Mouse (Mus musculus) myocyte (in vitro differentiated cells): ENCODE measurements around the gene 2700081O15Rik. TPM values are rescaled to one million over a fixed set of nuclear protein-coding genes. Genes with fewer than 3 reads are reported as not detected.

Experiments
- H3K27me3 ChIP-seq: one replicate; pipeline ENCODE4 v1.6.1; 2011; ENCODE audit not compliant: control insufficient read depth, insufficient read depth, insufficient read length
- H3K36me3 ChIP-seq: one replicate; pipeline ENCODE4 v1.6.1; 2011; ENCODE audit not compliant: control insufficient read depth, insufficient read depth
- H3K4me2 ChIP-seq: one replicate; pipeline ENCODE4 v1.6.1; 2011; ENCODE audit warnings: low read depth, control low read depth
- H3K4me3 ChIP-seq: one replicate; pipeline ENCODE4 v1.5.1; 2011; ENCODE audit warnings: mild to moderate bottlenecking, control low read depth, moderate library complexity
- H3K79me2 ChIP-seq: one replicate; pipeline ENCODE4 v1.6.1; 2011; ENCODE audit not compliant: control insufficient read depth, insufficient read depth
- H3ac ChIP-seq: one replicate; pipeline ENCODE4 v1.6.1; 2011; ENCODE audit not compliant: control insufficient read depth, insufficient read length
- CEBPB ChIP-seq: IDR thresholded peaks from 2 replicates; pipeline ENCODE4 v1.6.1; 2011; ENCODE audit warnings: mild to moderate bottlenecking, moderate library complexity; ENCODE audit not compliant: poor library complexity, insufficient read depth, severe bottlenecking
- E2F4 ChIP-seq: IDR thresholded peaks from one replicate; pipeline ENCODE4 v1.6.1; 2011; ENCODE audit warnings: mild to moderate bottlenecking, control low read depth, moderate library complexity; ENCODE audit not compliant: insufficient read depth
- MAX ChIP-seq: IDR thresholded peaks from one replicate; pipeline ENCODE4 v1.6.1; 2011; ENCODE audit warnings: low read depth, mild to moderate bottlenecking, control low read depth
- MYOD1 ChIP-seq, 3 experiments: IDR thresholded peaks; one replicate each; pipeline ENCODE4 v1.6.1; 2011; ENCODE audit warnings: control low read depth in 2 of 3, low read depth in 2 of 3, mild to moderate bottlenecking in 2 of 3, moderate library complexity in 1 of 3; ENCODE audit not compliant: insufficient read length in 2 of 3, control insufficient read depth in 1 of 3
- MYOG ChIP-seq, 3 experiments: IDR thresholded peaks; one replicate each; pipeline ENCODE4 v1.6.1; 2011; ENCODE audit warnings: control low read depth in 2 of 3, low read depth in 2 of 3, mild to moderate bottlenecking in 2 of 3; ENCODE audit not compliant: insufficient read length in 2 of 3, control insufficient read depth in 1 of 3, insufficient read depth in 1 of 3
- POLR2A ChIP-seq: IDR thresholded peaks from one replicate; pipeline ENCODE4 v1.6.1; 2011; ENCODE audit warnings: low read depth, mild to moderate bottlenecking, control low read depth, moderate library complexity; ENCODE audit not compliant: insufficient read length
- POLR2AphosphoS2 ChIP-seq: IDR thresholded peaks from one replicate; pipeline ENCODE4 v1.6.1; 2011; ENCODE audit warnings: low read depth, control low read depth; ENCODE audit not compliant: insufficient read length
- REST ChIP-seq: IDR thresholded peaks from one replicate; pipeline ENCODE4 v1.6.1; 2011; ENCODE audit warnings: mild to moderate bottlenecking, control low read depth, moderate library complexity; ENCODE audit not compliant: insufficient read depth, insufficient read length
- SRF ChIP-seq: IDR thresholded peaks from one replicate; pipeline ENCODE4 v1.6.1; 2011; ENCODE audit warnings: low read depth; ENCODE audit not compliant: control insufficient read depth, insufficient read length
- TCF12 ChIP-seq: IDR thresholded peaks from one replicate; pipeline ENCODE4 v1.6.1; 2011; ENCODE audit warnings: mild to moderate bottlenecking, control low read depth; ENCODE audit not compliant: poor library complexity, insufficient read depth, severe bottlenecking
- TCF3 ChIP-seq: IDR thresholded peaks from one replicate; pipeline ENCODE4 v1.6.1; 2011; ENCODE audit warnings: low read depth, control low read depth; ENCODE audit not compliant: insufficient read length
- USF1 ChIP-seq: IDR thresholded peaks from one replicate; pipeline ENCODE4 v1.6.1; 2011; ENCODE audit warnings: low read depth, mild to moderate bottlenecking, control low read depth, moderate library complexity
- polyA plus RNA-seq: library from polyadenylated mRNA; unstranded; fragments of >200 nt; fragmentation: generic; extraction: Trizol; gene quantifications from one replicate; pipeline ENCODE4 v1.2.1, GENCODE M21; 2012; ENCODE audit warnings: missing spikeins

2700081O15Rik gene
- polyA plus RNA-seq, 1 experiment = 16.9 TPM

- no peaks in the 10 kb centered on the region for H3K36me3 ChIP-seq
- H3K27me3 ChIP-seq = no peaks in the 10 kb centered on the region
- peak overlapping the region; percentile 93 for H3K4me2 ChIP-seq
- peak overlapping the region; percentile 75 for H3K4me3 ChIP-seq
- peaks cover 28% of the 10 kb centered on the region for H3K79me2 ChIP-seq
- TF ChIP-seq CEBPB (no peak), MAX (no peak), MYOD1 (IDR thresholded peaks at IDR 0.05; ENCODE audit: control insufficient read depth in 1 of 3, insufficient read length in 2 of 3, low read depth in 2 of 3) (no peak), USF1 (no peak), E2F4 (peak; percentile 23), SRF (peak; percentile 27)
- peak overlapping the region; percentile 83 for H3ac ChIP-seq
Observed at GRCm38 (mm10) chr19:7417911-7418849, 755 bp downstream of the 2700081O15Rik start.

GRCm38 (mm10) chr19:7419134-7419533 is 1.7 kb downstream of the 2700081O15Rik start:
- TF ChIP-seq MAX (no peak), SRF (no peak)
- H3K27me3 ChIP-seq = no peaks in the 10 kb centered on the region

GRCm38 (mm10) chr19:7420108-7420507 is 2.7 kb downstream of the 2700081O15Rik start:
- Histone ChIP-seq H3K27me3 (no peaks in the 10 kb centered on the region), H3K4me2 (no peak overlapping the region), H3ac (no peak overlapping the region), H3K4me3 (no peak overlapping the region), H3K36me3 (peaks cover 4% of the 10 kb centered on the region), H3K79me2 (peaks cover 28% of the 10 kb centered on the region)
- TF ChIP-seq USF1 (no peak), CEBPB (no peak), POLR2A (no peak), TCF12 (no peak), TCF3 (no peak), MYOD1 (IDR thresholded peaks at IDR 0.05; ENCODE audit: control insufficient read depth in 1 of 3, insufficient read length in 2 of 3, low read depth in 2 of 3) (no peak), MYOG (IDR thresholded peaks at IDR 0.05; ENCODE audit: control insufficient read depth in 1 of 3, insufficient read depth in 1 of 3, insufficient read length in 2 of 3, low read depth in 2 of 3) (no peak), POLR2AphosphoS2 (no peak), MAX (no peak), SRF (no peak)

More at GRCm38 (mm10) chr19:7419134-7419533, 1.7 kb downstream of the 2700081O15Rik start:
- H3K4me3 ChIP-seq = peak overlapping the region; percentile 75
- no peaks in the 10 kb centered on the region for H3K36me3 ChIP-seq
- no peak overlapping the region for H3ac ChIP-seq
- peak overlapping the region; percentile 93 for H3K4me2 ChIP-seq
- peaks cover 28% of the 10 kb centered on the region for H3K79me2 ChIP-seq

- no peak overlapping the region for H3ac ChIP-seq
- H3K79me2 ChIP-seq = peaks cover 28% of the 10 kb centered on the region
- no peak overlapping the region for H3K4me3 ChIP-seq
- no peaks in the 10 kb centered on the region for H3K27me3 ChIP-seq
- peaks cover 7% of the 10 kb centered on the region for H3K36me3 ChIP-seq
- no peak overlapping the region for H3K4me2 ChIP-seq
- TF ChIP-seq TCF3 (no peak), USF1 (no peak), MYOG (IDR thresholded peaks at IDR 0.05; ENCODE audit: control insufficient read depth in 1 of 3, insufficient read depth in 1 of 3, insufficient read length in 2 of 3, low read depth in 2 of 3) (no peak), REST (no peak), MYOD1 (IDR thresholded peaks at IDR 0.05; ENCODE audit: control insufficient read depth in 1 of 3, insufficient read length in 2 of 3, low read depth in 2 of 3) (no peak), POLR2A (no peak), CEBPB (no peak), TCF12 (no peak), E2F4 (no peak), SRF (no peak), POLR2AphosphoS2 (no peak), MAX (no peak)
Observed at GRCm38 (mm10) chr19:7420841-7421601, 3.6 kb downstream of the 2700081O15Rik start.
